Mouse (Mus musculus) ES-Bruce4 (cell line): Measurements from ENCODE around the gene Tlk1. TPM values are rescaled to one million over a fixed set of nuclear protein-coding genes. Genes with fewer than 3 reads are reported as not detected.
"Not testable (repeated sequence)": the region's sequence is repeated elsewhere in the genome, so short reads cannot be mapped to it uniquely, and the experiment has no call there.

Experiments used
- H3K27ac ChIP-seq: 2 replicates; pipeline ENCODE4 v1.5.1; 2012; ENCODE audit warnings: low read length, inconsistent platforms; ENCODE audit not compliant: insufficient read depth
- H3K27me3 ChIP-seq: 2 replicates; pipeline ENCODE4 v1.6.1; 2012; ENCODE audit warnings: mild to moderate bottlenecking, low read length, inconsistent platforms; ENCODE audit not compliant: control insufficient read depth, poor library complexity, insufficient read depth, severe bottlenecking
- H3K36me3 ChIP-seq: 2 replicates; pipeline ENCODE4 v1.6.1; 2012; ENCODE audit warnings: inconsistent platforms, mild to moderate bottlenecking, low read length, moderate library complexity; ENCODE audit not compliant: control insufficient read depth, poor library complexity, insufficient read depth, severe bottlenecking
- H3K4me1 ChIP-seq: one replicate; pipeline ENCODE4 v1.8.1; 2011; ENCODE audit warnings: low read length; ENCODE audit not compliant: control insufficient read depth, insufficient read depth
- H3K4me3 ChIP-seq: 2 replicates; pipeline ENCODE4 v1.5.1; 2011; ENCODE audit warnings: low read depth, mild to moderate bottlenecking, low read length
- H3K9ac ChIP-seq: 2 replicates; pipeline ENCODE4 v1.6.1; 2012; ENCODE audit warnings: low read depth, mild to moderate bottlenecking, inconsistent platforms; ENCODE audit not compliant: poor library complexity, severe bottlenecking
- H3K9me3 ChIP-seq: replicated peaks from 2 replicates; pipeline ENCODE4 v1.6.1; 2012; ENCODE audit warnings: mild to moderate bottlenecking, low read length, inconsistent platforms; ENCODE audit not compliant: control insufficient read depth, poor library complexity, insufficient read depth, severe bottlenecking
- CTCF ChIP-seq: IDR thresholded peaks from one replicate; pipeline ENCODE4 v1.8.1; 2011; ENCODE audit warnings: low read depth, low read length
- EP300 ChIP-seq: IDR thresholded peaks from 2 replicates; pipeline ENCODE4 v1.6.1; 2011; ENCODE audit warnings: low read depth, low read length; ENCODE audit not compliant: insufficient read depth
- POLR2A ChIP-seq: IDR thresholded peaks from one replicate; pipeline ENCODE4 v1.8.1; 2011; ENCODE audit warnings: low read length; ENCODE audit not compliant: insufficient read depth
- polyA plus RNA-seq: library from polyadenylated mRNA; stranded (reverse); fragments of >200 nt; gene quantifications from 2 replicates; pipeline ENCODE4 v1.2.4, GENCODE M21; 2011; ENCODE audit warnings: low read depth; ENCODE audit not compliant: missing spikeins, insufficient read depth, insufficient read length

Tlk1 gene
- polyA plus RNA-seq, 1 experiment, result 83.4 TPM

DNA sequence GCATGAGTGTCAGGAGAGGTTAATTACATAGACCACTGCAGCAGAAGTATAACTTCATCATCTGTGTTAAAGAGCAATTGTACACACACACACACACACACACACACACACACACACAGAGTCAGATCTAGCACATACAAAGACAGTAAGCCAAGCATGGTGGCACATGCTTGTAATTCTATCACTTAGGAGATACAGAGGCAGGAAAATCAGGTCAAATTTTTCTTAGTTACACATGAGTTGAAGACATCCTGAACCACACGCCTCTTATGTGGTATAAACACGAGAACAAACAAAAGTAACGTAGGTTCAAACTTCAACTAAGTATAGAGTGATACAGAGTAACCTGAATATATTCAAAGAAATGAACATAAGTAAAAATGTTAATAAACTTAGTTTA lies 15.6 kb downstream of the Tlk1 start:
- TF ChIP-seq CTCF, result no peak
- no peak for TF ChIP-seq EP300
- TF ChIP-seq POLR2A, result no peak
- Histone ChIP-seq H3K27ac (peak overlapping the region; percentile 36; the same call in 1 of the 2 replicates), H3K4me1 (peaks cover 4% of the 10 kb centered on the region), H3K27me3 (no peaks in the 10 kb centered on the region), H3K9me3 (no peaks in the 10 kb centered on the region), H3K36me3 (no peaks in the 10 kb centered on the region), H3K4me3 (no peak overlapping the region), H3K9ac (no peak overlapping the region)

DNA sequence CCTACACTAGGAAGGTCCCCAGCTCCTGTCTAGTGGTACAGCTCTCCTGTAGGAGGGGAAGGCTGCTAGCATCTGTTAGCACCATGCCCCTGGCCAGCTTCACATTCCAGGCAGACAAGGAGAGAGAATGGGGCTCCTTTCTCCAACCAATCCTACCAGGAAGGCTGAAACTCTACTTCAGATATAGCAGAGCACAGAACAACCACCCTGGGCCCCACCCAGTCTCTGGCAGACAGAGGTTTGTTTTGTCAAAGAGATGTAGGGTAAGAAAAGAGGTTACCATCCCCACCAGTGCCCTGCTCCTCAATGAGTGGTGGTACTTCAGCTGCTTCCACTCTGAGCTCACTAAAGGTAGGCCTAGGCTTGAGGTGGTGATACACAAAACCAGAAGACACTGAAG lies 16.8 kb downstream of the Tlk1 start:
- H3K27me3 ChIP-seq, result no peaks in the 10 kb centered on the region
- H3K9ac ChIP-seq, result no peak overlapping the region
- H3K4me3 ChIP-seq, result no peak overlapping the region
- TF ChIP-seq POLR2A, result no peak
- no peak for TF ChIP-seq EP300
- TF ChIP-seq CTCF, result no peak
- peaks cover 4% of the 10 kb centered on the region for H3K4me1 ChIP-seq
- 0 out of 2 replicates have a peak, but pooled peaks cover 2% of the 10 kb centered on the region for H3K9me3 ChIP-seq
- peak overlapping the region; percentile 49 for H3K27ac ChIP-seq
- H3K36me3 ChIP-seq, result no peaks in the 10 kb centered on the region

DNA sequence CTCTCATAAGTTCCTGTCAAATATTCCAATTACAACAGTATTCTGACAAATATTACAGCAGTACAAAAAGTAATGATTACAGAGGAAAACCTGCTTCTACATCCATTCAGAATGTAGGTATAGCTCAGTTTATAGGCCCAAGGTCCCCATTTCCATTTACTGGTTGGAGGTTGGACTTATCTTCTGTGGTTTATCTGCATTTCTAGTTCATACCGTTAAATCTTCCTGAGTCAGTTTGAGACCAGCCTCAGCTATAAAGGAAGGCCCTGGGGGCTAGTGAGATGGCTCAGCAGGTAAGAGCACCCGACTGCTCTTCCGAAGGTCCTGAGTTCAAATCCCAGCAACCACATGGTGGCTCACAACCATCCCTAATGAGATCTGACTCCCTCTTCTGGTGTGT lies 17.9 kb downstream of the Tlk1 start:
- not testable (repeated sequence) for H3K36me3 ChIP-seq, H3K4me3 ChIP-seq, H3K9me3 ChIP-seq, H3K9ac ChIP-seq, H3K4me1 ChIP-seq, H3K27me3 ChIP-seq
- peak overlapping the region; percentile 71 for H3K27ac ChIP-seq

DNA sequence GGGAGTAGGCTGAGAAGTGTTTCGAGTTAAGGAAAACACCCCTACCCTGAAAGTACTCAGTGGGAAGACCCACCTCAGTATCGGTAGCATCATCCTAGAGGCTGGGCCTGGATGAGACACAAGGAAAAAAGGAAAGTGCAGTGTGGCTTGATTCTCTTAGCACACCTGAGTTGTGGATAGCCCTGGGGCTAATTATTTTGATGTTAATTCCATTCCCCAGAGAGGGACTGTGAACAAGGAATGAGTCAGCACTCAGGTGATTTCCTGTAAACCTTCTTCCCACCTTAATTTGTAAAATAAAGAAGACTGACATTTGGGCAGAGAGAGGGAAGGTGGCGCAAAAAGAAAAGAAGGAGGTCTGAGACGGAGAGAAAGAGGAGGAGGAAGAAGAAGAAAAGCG lies 19.5 kb downstream of the Tlk1 start:
- no peak for TF ChIP-seq POLR2A
- TF ChIP-seq EP300, result 0 out of 2 replicates have a peak, but pooled peaks have one; percentile 61
- peak overlapping the region; percentile 98 for H3K27ac ChIP-seq
- H3K4me1 ChIP-seq, result peaks cover 2% of the 10 kb centered on the region
- H3K9me3 ChIP-seq, result 0 out of 2 replicates have a peak, but pooled peaks cover 2% of the 10 kb centered on the region
- H3K36me3 ChIP-seq, result no peaks in the 10 kb centered on the region
- no peak overlapping the region for H3K9ac ChIP-seq
- H3K4me3 ChIP-seq, result peak overlapping the region; percentile 63; the same call in 1 of the 2 replicates
- H3K27me3 ChIP-seq, result no peaks in the 10 kb centered on the region

DNA sequence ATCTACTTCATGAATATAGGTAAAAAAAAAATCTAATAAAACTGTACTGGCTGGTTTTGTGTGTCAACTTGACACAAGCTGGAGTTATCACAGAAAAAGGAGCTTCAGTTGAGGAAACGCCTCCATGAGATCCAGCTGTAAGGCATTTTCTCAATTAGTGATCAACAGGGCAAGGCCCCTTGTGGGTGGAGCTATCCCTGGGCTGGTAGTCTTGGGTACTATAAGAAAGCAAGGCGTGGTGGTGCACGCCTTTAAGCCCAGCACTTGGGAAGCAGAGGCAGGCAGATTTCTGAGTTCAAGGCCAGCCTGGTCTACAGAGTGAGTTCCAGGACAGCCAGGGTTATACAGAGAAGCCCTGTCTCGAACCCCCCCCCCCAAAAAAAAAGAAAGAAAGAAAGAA lies 21.8 kb downstream of the Tlk1 start:
- H3K27me3 ChIP-seq, H3K4me3 ChIP-seq, H3K9me3 ChIP-seq, H3K36me3 ChIP-seq, H3K27ac ChIP-seq, H3K4me1 ChIP-seq, H3K9ac ChIP-seq: not testable (repeated sequence)

DNA sequence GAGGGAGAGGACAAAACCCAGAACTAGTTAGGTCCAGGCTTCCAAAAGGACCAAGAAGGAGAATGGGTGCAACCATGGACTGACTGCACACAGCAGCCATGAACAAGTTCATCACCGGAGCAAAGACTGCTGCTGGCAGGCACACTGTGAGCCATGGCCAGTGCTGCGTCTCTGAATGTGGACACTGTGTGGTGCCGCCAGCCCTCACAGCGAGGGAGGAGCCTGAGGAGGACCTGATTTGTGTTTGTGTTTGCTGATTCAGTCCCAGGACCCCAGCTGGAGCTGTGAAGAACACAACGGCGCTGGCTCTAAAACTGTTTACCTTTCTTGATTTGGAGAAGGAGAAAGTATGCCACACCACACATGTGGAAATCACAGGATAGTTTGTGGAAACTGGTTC lies 22.9 kb downstream of the Tlk1 start:
- Histone ChIP-seq H3K9ac (no peak overlapping the region), H3K27me3 (no peaks in the 10 kb centered on the region)
- TF ChIP-seq POLR2A (no peak), CTCF (no peak), EP300 (no peak)

DNA sequence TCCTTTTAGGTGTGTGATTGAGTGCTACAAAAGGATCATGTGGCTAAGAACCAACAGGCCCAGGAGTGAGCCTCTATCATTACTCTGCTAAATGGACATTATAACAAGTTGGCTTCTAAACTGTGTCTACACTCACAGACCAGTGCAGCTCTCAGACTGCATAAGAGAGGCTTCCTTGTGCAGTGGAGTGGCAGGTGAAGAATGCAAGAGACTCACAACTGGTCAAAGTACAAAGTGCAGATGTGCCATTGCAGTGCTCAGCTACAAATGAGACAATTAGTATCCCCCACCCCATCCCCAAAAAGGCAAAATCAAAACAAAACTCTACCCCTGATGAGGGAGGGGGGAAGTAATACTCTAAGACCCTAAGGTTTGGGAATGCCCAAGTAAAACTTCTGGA lies 24.0 kb downstream of the Tlk1 start:
- Histone ChIP-seq H3K4me1 (peaks cover 6% of the 10 kb centered on the region), H3K27me3 (no peaks in the 10 kb centered on the region), H3K4me3 (no peak overlapping the region), H3K9ac (no peak overlapping the region), H3K36me3 (no peaks in the 10 kb centered on the region), H3K27ac (no peak overlapping the region), H3K9me3 (0 out of 2 replicates have a peak, but pooled peaks cover 2% of the 10 kb centered on the region)
- TF ChIP-seq CTCF, result no peak
- TF ChIP-seq EP300, result no peak
- TF ChIP-seq POLR2A, result no peak

More for the DNA sequence above, 22.9 kb downstream of the Tlk1 start:
- Histone ChIP-seq H3K36me3 (no peaks in the 10 kb centered on the region), H3K4me1 (peaks cover 6% of the 10 kb centered on the region), H3K9me3 (0 out of 2 replicates have a peak, but pooled peaks cover 2% of the 10 kb centered on the region), H3K27ac (peak overlapping the region; percentile 38; the same call in 1 of the 2 replicates), H3K4me3 (peak overlapping the region; percentile 12)
